Mouse (Mus musculus) brain, embryonic 14.5 days (tissue): Measurements from ENCODE around the gene Mmp19.

Experiments
- CTCF ChIP-seq: fragments of 200-500 bp; IDR thresholded peaks from 2 replicates; pipeline ENCODE4 v1.5.1; 2012; ENCODE audit warnings: inconsistent platforms, mild to moderate bottlenecking, moderate library complexity, borderline replicate concordance; ENCODE audit not compliant: insufficient read depth, insufficient read length; ENCODE audit errors: extremely low read depth
- POLR2A ChIP-seq: fragments of 200-500 bp; IDR thresholded peaks from 2 replicates; pipeline ENCODE4 v1.6.1; 2012; ENCODE audit warnings: mild to moderate bottlenecking, inconsistent platforms, borderline replicate concordance; ENCODE audit not compliant: poor library complexity, insufficient read depth, insufficient read length, severe bottlenecking; ENCODE audit errors: extremely low read depth

DNA sequence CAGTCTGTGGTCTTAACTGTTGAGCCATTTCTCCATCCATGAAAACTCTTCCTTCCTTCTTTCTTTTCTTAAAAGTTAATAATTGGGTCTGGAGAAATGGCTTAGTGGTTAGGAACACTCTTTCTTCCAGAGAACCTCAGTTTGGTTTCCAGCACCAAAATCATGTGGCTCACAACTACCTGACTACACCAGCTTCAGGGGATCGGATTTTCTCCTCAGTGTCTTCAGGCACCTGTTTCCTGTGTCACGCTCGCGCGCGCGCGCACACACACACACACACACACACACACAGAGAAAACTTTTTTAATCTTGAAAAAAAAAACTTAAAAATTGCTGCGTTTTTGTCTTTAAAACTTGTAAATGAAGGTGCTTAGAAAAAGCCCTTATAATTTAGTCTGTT is 33.1 kb downstream of the Mmp19 start:
- TF ChIP-seq POLR2A (no peak), CTCF (no peak)
